Mouse (Mus musculus) megakaryocyte-erythroid progenitor cell, adult 5-6 weeks (primary cell): Measurements from ENCODE around the gene Exosc2. TPM values are rescaled to one million over a fixed set of nuclear protein-coding genes. Genes with fewer than 3 reads are reported as not detected.
A peak's percentile ranks its signal among the peaks of the same experiment; 100 is the strongest.

ENCODE experiments used
- ATAC-seq: replicated peaks from 2 replicates; pipeline ENCODE4 v1.8.0; 2016; ENCODE audit warnings: mild to moderate bottlenecking, inconsistent platforms; ENCODE audit not compliant: severe bottlenecking, poor library complexity, low FRiP score, low TSS enrichment
- total RNA-seq, 2 experiments: library from RNA; stranded (forward) in 1 of 2; stranded (reverse) in 1 of 2; fragments of 200-1000, 215-1000 nt in 1 of 2; fragments of >200 nt in 1 of 2; fragmentation: Nextera tagmentation in 1 of 2; gene quantifications; 2 replicates each; pipeline ENCODE4 v1.2.3; 2014 to 2017

The Exosc2 gene
- 89.1 and 94.6 TPM in 2 replicates for total RNA-seq (2014; fragmentation: Nextera tagmentation)
- 115 and 151 TPM in 2 replicates for total RNA-seq (2017)

- ATAC-seq = peak; percentile 95
Measured at GRCm38 (mm10) chr2:31670551-31671035, at the start of gene Exosc2. Gene Exosc2, plus strand, starts transcription at chr2:31670715.

GRCm38 (mm10) chr2:31633531-31633930 is 37.0 kb upstream of the Exosc2 start:
- ATAC-seq = no peak

- ATAC-seq = no peak
Measured at GRCm38 (mm10) chr2:31635281-31636137, 35.0 kb upstream of the Exosc2 start.

- ATAC-seq = no peak
Measured at GRCm38 (mm10) chr2:31636138-31636741, 34.3 kb upstream of the Exosc2 start.

- ATAC-seq = no peak
Measured at GRCm38 (mm10) chr2:31636742-31637141, 33.8 kb upstream of the Exosc2 start.

GRCm38 (mm10) chr2:31637311-31637710 is 33.2 kb upstream of the Exosc2 start:
- no peak for ATAC-seq

GRCm38 (mm10) chr2:31637807-31638206 is 32.7 kb upstream of the Exosc2 start:
- no peak for ATAC-seq

GRCm38 (mm10) chr2:31638581-31639465 is 31.7 kb upstream of the Exosc2 start:
- ATAC-seq = no peak

GRCm38 (mm10) chr2:31639466-31639760 is 31.1 kb upstream of the Exosc2 start:
- ATAC-seq = no peak

- ATAC-seq = no peak
Measured at GRCm38 (mm10) chr2:31639901-31640608, 30.5 kb upstream of the Exosc2 start, which contains the start of gene Prdm12. Gene Prdm12, plus strand, starts transcription at chr2:31640037.

GRCm38 (mm10) chr2:31640609-31641507 is 29.7 kb upstream of the Exosc2 start:
- no peak for ATAC-seq

- ATAC-seq = no peak
Measured at GRCm38 (mm10) chr2:31641508-31641830, 29.0 kb upstream of the Exosc2 start.

- ATAC-seq = no peak
Measured at GRCm38 (mm10) chr2:31641929-31642328, 28.6 kb upstream of the Exosc2 start.

- ATAC-seq = no peak
Measured at GRCm38 (mm10) chr2:31653971-31654853, 16.3 kb upstream of the Exosc2 start.

GRCm38 (mm10) chr2:31654854-31655559 is 15.5 kb upstream of the Exosc2 start:
- no peak for ATAC-seq

GRCm38 (mm10) chr2:31656374-31656773 is 14.1 kb upstream of the Exosc2 start:
- ATAC-seq = no peak
